Mouse (Mus musculus) lung, adult 2 months (tissue): ENCODE results near the gene Rbx1. TPM values are rescaled to one million over a fixed set of nuclear protein-coding genes. Genes with fewer than 3 reads are reported as not detected.

Experiments
- DNase-seq: peaks from one replicate; pipeline ENCODE4 v3.0.0; 2022
- H3K4me1 ChIP-seq: fragments of 200-500 bp; 2 replicates; pipeline ENCODE4 v1.6.1; 2011; ENCODE audit warnings: low read length; ENCODE audit not compliant: control insufficient read depth, insufficient read depth
- H3K4me3 ChIP-seq: fragments of 200-500 bp; replicated peaks from 2 replicates; pipeline ENCODE3; 2011; ENCODE audit warnings: low read depth, mild to moderate bottlenecking, control low read depth, low read length; ENCODE audit errors: extremely low read depth
- CTCF ChIP-seq: fragments of 200-500 bp; IDR thresholded peaks from 2 replicates; pipeline ENCODE4 v1.5.1; 2011; ENCODE audit warnings: mild to moderate bottlenecking, low read length, control low read depth; ENCODE audit not compliant: insufficient read depth
- POLR2A ChIP-seq: fragments of 200-500 bp; IDR thresholded peaks from 2 replicates; pipeline ENCODE4 v1.6.1; 2011; ENCODE audit warnings: low read depth, mild to moderate bottlenecking, control low read depth, low read length, borderline replicate concordance; ENCODE audit errors: extremely low read depth
- WGBS: fragments of 180-500 bp; shearing (Covaris S2); methylation state at CpG from one replicate; pipeline ENCODE4 v1.1.7; 2018; 5-methylcytosine and 5-hydroxymethylcytosine counted together
- polyA plus RNA-seq: library from polyadenylated mRNA; depleted of rRNA; stranded (reverse); fragments of >200 nt; gene quantifications from 2 replicates; pipeline ENCODE4 v1.2.3, GENCODE M21; 2012; rRNA removed

Rbx1 gene
- polyA plus RNA-seq, 1 experiment = 85.0 TPM

- Histone ChIP-seq H3K4me3 (peak overlapping the region; percentile 1), H3K4me1 (peaks cover 6% of the 10 kb centered on the region)
- WGBS = 6% methylated on average over 18 of the region's 18 CpGs
- peak; percentile 87 for DNase-seq
- TF ChIP-seq POLR2A (peak; percentile 64; the same call in 1 of the 2 replicates), CTCF (peak; percentile 68)
Measured at GRCm38 (mm10) chr15:81514111-81514971, 48.2 kb downstream of the Rbx1 start.

- no peak overlapping the region for H3K4me3 ChIP-seq
- DNase-seq = no peak
- TF ChIP-seq POLR2A (no peak), CTCF (no peak)
- WGBS = 71% methylated on average over 3 of the region's 3 CpGs
- H3K4me1 ChIP-seq = peaks cover 6% of the 10 kb centered on the region
Measured at GRCm38 (mm10) chr15:81515221-81515620, 49.1 kb downstream of the Rbx1 start.

DNA sequence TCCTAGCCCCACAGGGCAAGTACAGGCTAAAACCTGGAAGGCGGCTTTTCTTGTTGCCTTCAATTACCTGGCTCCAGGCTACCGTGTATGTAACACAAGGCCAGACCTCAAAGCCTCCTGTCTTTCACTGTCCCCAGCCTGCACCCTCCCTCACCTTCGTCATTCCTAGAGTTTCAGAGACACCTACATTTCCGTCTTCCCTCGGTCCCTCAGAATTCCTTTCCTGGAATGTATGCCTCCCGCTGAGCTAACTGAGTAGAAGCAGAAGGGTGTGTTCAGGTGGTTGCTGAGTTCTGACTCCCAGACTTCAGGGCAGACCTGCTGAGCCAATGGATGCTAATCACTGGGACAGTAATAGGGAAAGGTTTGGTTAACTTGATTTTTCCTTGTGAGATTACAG is 51.9 kb downstream of the Rbx1 start:
- Histone ChIP-seq H3K4me1 (peaks cover 3% of the 10 kb centered on the region; the same call in 1 of the 2 replicates), H3K4me3 (no peak overlapping the region)
- no peak for TF ChIP-seq CTCF
- no peak for TF ChIP-seq POLR2A
- no peak for DNase-seq
- 49% methylated on average over 6 of the region's 6 CpGs for WGBS

DNA sequence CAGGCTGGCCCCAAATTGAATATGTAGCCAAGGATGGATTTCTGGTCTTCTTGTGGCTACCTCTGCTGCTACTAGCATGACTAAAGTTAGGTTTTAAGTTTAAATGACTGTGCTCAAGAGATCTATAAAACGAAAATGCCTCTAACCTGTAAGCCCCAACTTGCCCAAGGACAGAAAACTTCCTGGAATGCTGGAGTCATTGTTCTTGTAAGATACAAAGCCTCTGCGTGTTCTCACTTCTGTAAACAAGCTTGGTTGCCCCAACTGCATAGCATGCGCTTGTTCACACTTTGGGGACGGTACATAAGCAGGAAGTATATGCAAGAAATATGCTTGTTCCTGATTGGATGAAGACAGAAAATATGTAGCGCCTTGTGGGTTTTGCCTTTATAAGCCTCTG is 52.7 kb downstream of the Rbx1 start:
- Histone ChIP-seq H3K4me3 (no peak overlapping the region), H3K4me1 (peaks cover 3% of the 10 kb centered on the region; the same call in 1 of the 2 replicates)
- TF ChIP-seq CTCF (no peak), POLR2A (no peak)
- WGBS = 61% methylated on average over 5 of the region's 5 CpGs
- DNase-seq = no peak

DNA sequence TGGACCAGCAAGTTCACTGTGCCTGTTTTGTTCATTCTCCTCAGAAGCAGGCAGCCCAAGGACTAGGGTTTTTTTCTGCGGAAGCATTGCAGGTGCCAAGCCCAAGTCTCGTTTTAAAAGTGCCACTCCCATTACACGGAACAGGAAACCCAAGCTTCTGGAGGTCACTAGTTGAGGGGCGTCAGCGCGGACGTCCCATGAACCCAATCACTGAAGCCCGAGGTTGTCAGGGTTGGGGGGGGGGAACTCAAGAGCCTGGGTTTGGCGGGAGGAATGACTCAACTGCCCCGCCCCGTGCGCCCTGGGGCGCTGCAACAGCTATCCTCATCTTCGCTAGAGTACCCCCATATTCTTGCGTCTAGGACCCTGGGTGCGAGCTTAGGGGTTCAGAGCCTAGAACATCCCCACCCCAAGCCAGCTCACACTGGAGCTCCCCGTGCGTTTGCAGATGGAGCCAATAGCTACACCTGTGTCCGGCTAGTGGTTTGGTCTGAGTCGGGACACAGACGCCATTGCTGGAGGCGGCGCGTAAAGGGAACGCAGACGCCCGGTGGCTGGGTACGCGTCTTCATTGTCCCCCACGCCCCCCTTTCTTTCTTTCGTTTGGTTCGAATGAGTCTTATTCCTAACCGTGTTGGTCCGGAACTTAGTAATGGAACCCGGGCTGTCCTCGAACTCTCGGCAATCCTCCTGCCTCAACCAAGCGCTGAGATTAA is 56.1 kb downstream of the Rbx1 start:
- no peaks in the 10 kb centered on the region for H3K4me1 ChIP-seq
- DNase-seq = peak; percentile 84
- under 1% methylated on average over 38 of the region's 38 CpGs for WGBS
- TF ChIP-seq CTCF = no peak
- peak; percentile 81; the same call in 1 of the 2 replicates for TF ChIP-seq POLR2A
- peak overlapping the region; percentile 80 for H3K4me3 ChIP-seq

DNA sequence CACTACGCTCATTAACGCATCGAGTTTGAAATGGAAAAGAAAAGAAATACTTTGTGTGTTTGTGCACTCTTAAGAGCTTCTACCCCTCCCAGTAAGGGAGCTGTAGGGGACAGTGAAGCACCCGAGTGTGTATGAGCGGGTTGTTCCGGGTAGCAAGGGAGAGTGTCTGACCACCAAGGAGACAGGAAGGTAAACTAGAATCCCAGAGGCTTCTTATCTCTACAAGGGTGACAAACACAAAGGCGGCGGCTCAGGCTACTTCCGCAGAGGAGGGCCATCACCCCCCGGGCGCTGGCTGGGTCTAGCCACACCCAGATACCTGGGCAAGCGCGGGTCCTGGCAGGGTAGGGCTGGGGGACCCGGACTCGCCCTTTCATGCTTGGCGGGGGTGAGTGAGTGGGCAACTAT is 56.7 kb downstream of the Rbx1 start:
- no peaks in the 10 kb centered on the region for H3K4me1 ChIP-seq
- DNase-seq = no peak
- WGBS = 0% methylated on average over 16 of the region's 16 CpGs
- peak overlapping the region; percentile 80 for H3K4me3 ChIP-seq
- no peak for TF ChIP-seq CTCF
- no peak; the same call in 1 of the 2 replicates for TF ChIP-seq POLR2A

DNA sequence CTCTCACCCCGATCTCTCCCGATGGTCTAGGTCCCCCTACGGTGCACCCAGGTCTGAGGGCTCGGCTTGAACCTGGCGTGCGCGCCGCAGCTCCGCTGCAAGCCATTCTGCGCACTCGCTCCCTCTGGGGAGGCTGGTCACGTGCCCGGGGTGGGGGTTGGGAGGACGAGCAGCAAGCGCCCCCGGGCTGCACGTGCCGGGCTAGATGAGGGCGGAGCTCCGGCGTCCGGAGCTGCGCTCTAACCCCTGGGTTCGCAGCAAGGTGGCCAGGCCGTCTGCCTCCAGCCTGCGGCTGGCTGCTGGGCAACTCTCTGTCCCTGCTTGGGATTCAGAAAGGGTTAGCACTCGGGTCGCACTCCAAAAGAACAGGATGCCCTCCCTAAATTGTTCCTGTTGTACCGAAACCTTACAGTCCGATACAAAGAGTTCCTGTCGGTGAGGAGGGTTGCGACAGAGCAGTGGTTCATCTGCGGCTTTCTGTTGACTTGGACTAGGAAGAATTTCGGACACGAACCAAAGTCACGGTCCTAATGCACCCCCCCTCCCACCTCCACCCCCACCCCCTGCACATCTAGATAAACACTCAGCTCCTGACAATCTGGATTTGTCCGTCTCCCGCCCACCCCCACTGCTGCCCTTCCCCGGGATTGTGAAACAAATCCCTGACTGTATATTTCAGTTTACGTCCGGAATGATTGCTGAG is 57.2 kb downstream of the Rbx1 start:
- Histone ChIP-seq H3K4me1 (no peaks in the 10 kb centered on the region), H3K4me3 (peak overlapping the region; percentile 80)
- TF ChIP-seq CTCF = no peak
- peak; percentile 97 for TF ChIP-seq POLR2A
- peak; percentile 98 for DNase-seq
- under 1% methylated on average over 41 of the region's 41 CpGs for WGBS

DNA sequence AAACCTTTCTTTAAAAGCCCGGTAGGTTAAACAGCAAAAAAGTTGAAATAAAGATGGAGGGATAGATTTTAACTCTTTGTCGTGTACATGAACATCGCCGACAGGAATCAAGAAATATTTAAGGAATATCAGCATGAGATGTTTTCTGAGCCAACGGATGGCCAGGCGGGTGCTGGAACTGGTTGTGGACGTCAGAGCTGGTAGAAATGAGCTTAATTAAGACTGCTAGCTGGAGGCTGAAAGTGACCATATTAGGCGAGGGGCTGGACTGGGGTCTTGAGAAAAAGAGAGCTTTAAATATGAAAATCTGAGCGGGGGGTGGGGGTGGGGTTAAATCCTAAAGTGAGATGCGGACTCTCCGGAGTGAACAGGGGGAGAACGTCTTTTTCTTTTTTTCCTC is 57.8 kb downstream of the Rbx1 start:
- 5% methylated on average over 12 of the region's 12 CpGs for WGBS
- peak; percentile 23 for DNase-seq

More for the DNA sequence above, 57.8 kb downstream of the Rbx1 start:
- Histone ChIP-seq H3K4me3 (peak overlapping the region; percentile 80), H3K4me1 (no peaks in the 10 kb centered on the region)
- TF ChIP-seq CTCF (no peak), POLR2A (no peak)

Other genes with a start within 250 kb of the Rbx1 start
- gene Mchr1, start 230.8 kb upstream of the Rbx1 start, polyA plus RNA-seq = 1.0 and 1.4 TPM in 2 replicates
- 25.9 and 44.2 TPM in 2 replicates for gene Slc25a17, start 105.5 kb upstream of the Rbx1 start, polyA plus RNA-seq
- 16.4 and 16.9 TPM in 2 replicates for gene St13, start 66.2 kb upstream of the Rbx1 start, polyA plus RNA-seq
- gene Xpnpep3, start 66.2 kb upstream of the Rbx1 start, polyA plus RNA-seq = 6.8 and 7.2 TPM in 2 replicates
- not detected in 2 replicates for gene Dnajb7, start 58.0 kb upstream of the Rbx1 start, polyA plus RNA-seq
- gene Ep300, start 119.1 kb downstream of the Rbx1 start, polyA plus RNA-seq = 26.4 and 32.4 TPM in 2 replicates
- 11.7 and 16.9 TPM in 2 replicates for gene L3mbtl2, start 197.6 kb downstream of the Rbx1 start, polyA plus RNA-seq
- 3.5 and 6.5 TPM in 2 replicates for gene Chadl, start 231.0 kb downstream of the Rbx1 start, polyA plus RNA-seq